Mouse (Mus musculus) C2C12 (cell line): ENCODE data around the gene Itgb3.

ENCODE experiments used
- CEBPB ChIP-seq: IDR thresholded peaks from one replicate; pipeline ENCODE4 v1.6.1; 2011; ENCODE audit warnings: low read depth, mild to moderate bottlenecking, control low read depth, moderate library complexity
- CTCF ChIP-seq: IDR thresholded peaks from one replicate; pipeline ENCODE4 v1.5.1; 2011; ENCODE audit not compliant: control insufficient read depth, insufficient read depth, insufficient read length
- MAX ChIP-seq: IDR thresholded peaks from one replicate; pipeline ENCODE4 v1.6.1; 2011; ENCODE audit warnings: mild to moderate bottlenecking, control low read depth

DNA sequence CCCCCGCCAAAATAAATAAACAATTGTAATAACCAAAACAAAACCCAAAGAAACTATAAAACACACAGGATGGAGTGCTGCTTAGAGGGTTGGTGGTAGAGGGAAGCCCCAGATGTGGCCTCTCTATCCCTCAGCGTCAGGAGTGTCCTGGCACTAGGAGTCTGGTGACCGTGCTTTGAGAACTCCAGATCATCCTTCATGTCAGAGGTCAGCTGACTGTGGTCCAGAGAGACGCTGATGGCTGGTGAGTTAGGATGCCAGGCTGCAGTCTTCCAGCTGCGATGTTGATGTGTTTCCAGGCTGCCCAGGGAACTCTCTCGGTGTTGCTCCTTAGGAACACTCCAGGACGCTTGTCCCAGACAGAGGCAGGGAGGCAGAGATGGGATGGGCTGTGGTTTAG is 35.7 kb upstream of the Itgb3 start:
- TF ChIP-seq CTCF (no peak), MAX (no peak), CEBPB (no peak)
